Mouse (Mus musculus) cerebellum, postnatal 14 days (tissue): ENCODE measurements around the gene Wdr34.
"Not testable (repeated sequence)": the region's sequence is repeated elsewhere in the genome, so short reads cannot be mapped to it uniquely, and the experiment has no call there.

ENCODE experiments used
- DNase-seq, 2 experiments: peaks; one replicate each; pipeline ENCODE4 v3.0.0; 2021; ENCODE audit warnings: mixed read lengths in 2 of 2

Gene Wdr34

GRCm38 (mm10) chr2:30066046-30066901, 17.6 kb upstream of the Wdr34 start:
- peak; percentile 94 to 96 for DNase-seq

GRCm38 (mm10) chr2:30064298-30064697, 15.6 kb upstream of the Wdr34 start:
- DNase-seq: no peak

- no peak for DNase-seq
These were observed 15.1 kb upstream of the Wdr34 start for GRCm38 (mm10) chr2:30063791-30064190.

GRCm38 (mm10) chr2:30063235-30063634, 14.6 kb upstream of the Wdr34 start:
- DNase-seq: no peak

GRCm38 (mm10) chr2:30062249-30063093, 13.8 kb upstream of the Wdr34 start:
- DNase-seq: peak; percentile 48 to 50

GRCm38 (mm10) chr2:30061215-30062166, 12.8 kb upstream of the Wdr34 start:
- peak in 1 of 2 experiments; percentile 31 for DNase-seq

GRCm38 (mm10) chr2:30058418-30058817, 9.7 kb upstream of the Wdr34 start:
- DNase-seq: no peak

- DNase-seq: no peak
These were observed 8.7 kb upstream of the Wdr34 start, which contains the start of gene Set for GRCm38 (mm10) chr2:30057223-30057904. Gene Set (plus strand): TSS chr2:30057378.

- DNase-seq: no peak
These were observed 8.1 kb upstream of the Wdr34 start for GRCm38 (mm10) chr2:30056736-30057135.

GRCm38 (mm10) chr2:30055310-30055709, 6.6 kb upstream of the Wdr34 start:
- not testable (repeated sequence) for DNase-seq

- no peak for DNase-seq
These were observed 3.5 kb upstream of the Wdr34 start for GRCm38 (mm10) chr2:30051992-30052761.

- no peak for DNase-seq
These were observed 1.1 kb upstream of the Wdr34 start for GRCm38 (mm10) chr2:30049831-30050230.

GRCm38 (mm10) chr2:30048101-30048501, 580 bp downstream of the Wdr34 start:
- DNase-seq: no peak

GRCm38 (mm10) chr2:30047127-30047526, 1.6 kb downstream of the Wdr34 start:
- no peak for DNase-seq

- no peak for DNase-seq
These were observed 4.1 kb downstream of the Wdr34 start for GRCm38 (mm10) chr2:30044550-30044949.

- DNase-seq: peak; percentile 87 to 95
These were observed 6.2 kb downstream of the Wdr34 start for GRCm38 (mm10) chr2:30042445-30042844.

GRCm38 (mm10) chr2:30039687-30040086, 9.0 kb downstream of the Wdr34 start:
- no peak for DNase-seq

- no peak for DNase-seq
These were observed 10.3 kb downstream of the Wdr34 start for GRCm38 (mm10) chr2:30038370-30038769.

- no peak for DNase-seq
These were observed 10.9 kb downstream of the Wdr34 start for GRCm38 (mm10) chr2:30037762-30038161.

- no peak for DNase-seq
These were observed 15.7 kb downstream of the Wdr34 start for GRCm38 (mm10) chr2:30032957-30033356.
